Mouse (Mus musculus): ENCODE measurements around the gene Net1.
"Not testable (repeated sequence)": the region's sequence is repeated elsewhere in the genome, so short reads cannot be mapped to it uniquely, and the experiment has no call there.

Gene Net1

GRCm38 (mm10) chr13:3917571-3918311, at the start of gene Net1, which contains the start of gene Tubal3:
Gene Net1 (minus strand): TSS chr13:3918220.
Gene Tubal3 (plus strand): TSS chr13:3918274.
- DNase-seq (ENCODE audit: low spot score), result peak; percentile 95

GRCm38 (mm10) chr13:3951198-3951914, 33.3 kb upstream of the Net1 start:
- DNase-seq (ENCODE audit: low spot score), result no peak

GRCm38 (mm10) chr13:3949477-3949876, 31.5 kb upstream of the Net1 start:
- no peak for DNase-seq (ENCODE audit: low spot score)

- no peak for DNase-seq (ENCODE audit: low spot score)
These were observed 29.2 kb upstream of the Net1 start for GRCm38 (mm10) chr13:3947267-3947666.

- DNase-seq (ENCODE audit: low spot score), result no peak
These were observed 27.2 kb upstream of the Net1 start, which contains the start of gene Ucn3 for GRCm38 (mm10) chr13:3945249-3945648. Gene Ucn3 (minus strand): TSS chr13:3945349.

- no peak for DNase-seq (ENCODE audit: low spot score)
These were observed 26.7 kb upstream of the Net1 start for GRCm38 (mm10) chr13:3944699-3945098.

GRCm38 (mm10) chr13:3926046-3926445, 8.0 kb upstream of the Net1 start:
- no peak for DNase-seq (ENCODE audit: low spot score)

GRCm38 (mm10) chr13:3925632-3926031, 7.6 kb upstream of the Net1 start:
- no peak for DNase-seq (ENCODE audit: low spot score)

GRCm38 (mm10) chr13:3924483-3924882, 6.5 kb upstream of the Net1 start:
- DNase-seq (ENCODE audit: low spot score), result no peak

GRCm38 (mm10) chr13:3913504-3913903, 4.5 kb downstream of the Net1 start:
- no peak for DNase-seq (ENCODE audit: low spot score)

- DNase-seq (ENCODE audit: low spot score), result no peak
These were observed 7.7 kb downstream of the Net1 start for GRCm38 (mm10) chr13:3910356-3910755.

- no peak for DNase-seq (ENCODE audit: low spot score)
These were observed 9.8 kb downstream of the Net1 start for GRCm38 (mm10) chr13:3908262-3908661.

- no peak for DNase-seq (ENCODE audit: low spot score)
These were observed 10.8 kb downstream of the Net1 start for GRCm38 (mm10) chr13:3907151-3907696.

GRCm38 (mm10) chr13:3899301-3899700, 18.7 kb downstream of the Net1 start:
- no peak for DNase-seq (ENCODE audit: low spot score)

- not testable (repeated sequence) for DNase-seq (ENCODE audit: low spot score)
These were observed 19.8 kb downstream of the Net1 start for GRCm38 (mm10) chr13:3898202-3898601.

- DNase-seq (ENCODE audit: low spot score), result peak; percentile 84
These were observed 21.1 kb downstream of the Net1 start for GRCm38 (mm10) chr13:3896913-3897312.

GRCm38 (mm10) chr13:3896032-3896431, 22.0 kb downstream of the Net1 start:
- no peak for DNase-seq (ENCODE audit: low spot score)

- DNase-seq (ENCODE audit: low spot score), result no peak
These were observed 22.5 kb downstream of the Net1 start for GRCm38 (mm10) chr13:3895397-3895980.

- DNase-seq (ENCODE audit: low spot score), result peak; percentile 12
These were observed 23.5 kb downstream of the Net1 start for GRCm38 (mm10) chr13:3894549-3894948.

GRCm38 (mm10) chr13:3893126-3893734, 24.8 kb downstream of the Net1 start:
- DNase-seq (ENCODE audit: low spot score), result peak; percentile 94

GRCm38 (mm10) chr13:3892601-3893000, 25.4 kb downstream of the Net1 start:
- peak; percentile 19 for DNase-seq (ENCODE audit: low spot score)

GRCm38 (mm10) chr13:3891479-3892087, 26.4 kb downstream of the Net1 start:
- peak; percentile 16 for DNase-seq (ENCODE audit: low spot score)

Data from embryo, embryonic 10 days (tissue).